Mouse (Mus musculus): ENCODE measurements around the gene Rims3. TPM values are rescaled to one million over a fixed set of nuclear protein-coding genes. Genes with fewer than 3 reads are reported as not detected.

Gene Rims3
- polyA plus RNA-seq, 1 experiment from 2014 or later, result 10.7 TPM

GRCm38 (mm10) chr4:120886131-120886530 is 31.5 kb downstream of the Rims3 start:
- no peaks in the 10 kb centered on the region for H3K27me3 ChIP-seq
- WGBS, result 28% methylated on average over 4 of the region's 4 CpGs
- no peaks in the 10 kb centered on the region for H3K9me3 ChIP-seq
- H3K4me1 ChIP-seq, result peaks cover 33% of the 10 kb centered on the region
- no peak overlapping the region for H3K9ac ChIP-seq (replicated peaks)
- no peak overlapping the region for H3K4me3 ChIP-seq
- ATAC-seq (replicated peaks), result no peak
- no peaks in the 10 kb centered on the region for H3K36me3 ChIP-seq
- H3K27ac ChIP-seq (replicated peaks), result no peak overlapping the region
- H3K4me2 ChIP-seq (replicated peaks), result no peak overlapping the region

- no peak for ATAC-seq (replicated peaks)
- no peak overlapping the region for H3K4me3 ChIP-seq
- H3K9ac ChIP-seq (replicated peaks), result no peak overlapping the region
- no peaks in the 10 kb centered on the region for H3K9me3 ChIP-seq
- no peaks in the 10 kb centered on the region for H3K36me3 ChIP-seq
- 78% methylated on average over 5 of the region's 5 CpGs for WGBS
- peaks cover 28% of the 10 kb centered on the region for H3K4me1 ChIP-seq
- H3K27ac ChIP-seq (replicated peaks), result no peak overlapping the region
- no peak overlapping the region for H3K4me2 ChIP-seq (replicated peaks)
- H3K27me3 ChIP-seq, result no peaks in the 10 kb centered on the region
Measured at GRCm38 (mm10) chr4:120886811-120887210, 32.2 kb downstream of the Rims3 start.

- WGBS, result 27% methylated on average over 8 of the region's 8 CpGs
- Histone ChIP-seq H3K9ac (replicated peaks) (no peak overlapping the region), H3K4me2 (replicated peaks) (no peak overlapping the region), H3K9me3 (no peaks in the 10 kb centered on the region), H3K4me1 (peaks cover 20% of the 10 kb centered on the region), H3K36me3 (no peaks in the 10 kb centered on the region), H3K27me3 (no peaks in the 10 kb centered on the region), H3K4me3 (no peak overlapping the region), H3K27ac (replicated peaks) (no peak overlapping the region)
- ATAC-seq (replicated peaks), result no peak
Measured at GRCm38 (mm10) chr4:120887381-120888112, 32.9 kb downstream of the Rims3 start.

- H3K4me3 ChIP-seq, result no peak overlapping the region
- no peak overlapping the region for H3K27ac ChIP-seq (replicated peaks)
- no peaks in the 10 kb centered on the region for H3K9me3 ChIP-seq
- H3K4me1 ChIP-seq, result peaks cover 13% of the 10 kb centered on the region
- H3K9ac ChIP-seq (replicated peaks), result no peak overlapping the region
- H3K36me3 ChIP-seq, result no peaks in the 10 kb centered on the region
- WGBS, result 81% methylated on average over 8 of the region's 8 CpGs
- H3K4me2 ChIP-seq (replicated peaks), result no peak overlapping the region
- no peaks in the 10 kb centered on the region for H3K27me3 ChIP-seq
- ATAC-seq (replicated peaks), result no peak
Measured at GRCm38 (mm10) chr4:120888884-120889283, 34.3 kb downstream of the Rims3 start.

GRCm38 (mm10) chr4:120890754-120891440 is 36.3 kb downstream of the Rims3 start:
- Histone ChIP-seq H3K36me3 (no peaks in the 10 kb centered on the region), H3K9ac (replicated peaks) (no peak overlapping the region), H3K4me2 (replicated peaks) (no peak overlapping the region), H3K27me3 (no peaks in the 10 kb centered on the region), H3K4me1 (peaks cover 4% of the 10 kb centered on the region), H3K4me3 (no peak overlapping the region), H3K27ac (replicated peaks) (no peak overlapping the region), H3K9me3 (no peaks in the 10 kb centered on the region)
- no peak for ATAC-seq (replicated peaks)
- 57% methylated on average over 11 of the region's 11 CpGs for WGBS

- Histone ChIP-seq H3K27me3 (no peaks in the 10 kb centered on the region), H3K9me3 (no peaks in the 10 kb centered on the region), H3K4me2 (replicated peaks) (no peak overlapping the region), H3K4me1 (no peaks in the 10 kb centered on the region), H3K36me3 (no peaks in the 10 kb centered on the region), H3K4me3 (no peak overlapping the region), H3K27ac (replicated peaks) (no peak overlapping the region), H3K9ac (replicated peaks) (no peak overlapping the region)
- no peak for ATAC-seq (replicated peaks)
Measured at GRCm38 (mm10) chr4:120891960-120892359, 37.3 kb downstream of the Rims3 start.

GRCm38 (mm10) chr4:120892516-120892915 is 37.9 kb downstream of the Rims3 start:
- no peaks in the 10 kb centered on the region for H3K9me3 ChIP-seq
- H3K36me3 ChIP-seq, result no peaks in the 10 kb centered on the region
- 82% methylated on average over 1 of the region's 1 CpGs for WGBS
- H3K4me2 ChIP-seq (replicated peaks), result no peak overlapping the region
- no peak overlapping the region for H3K27ac ChIP-seq (replicated peaks)
- H3K4me1 ChIP-seq, result no peaks in the 10 kb centered on the region
- no peak for ATAC-seq (replicated peaks)
- no peak overlapping the region for H3K4me3 ChIP-seq
- H3K9ac ChIP-seq (replicated peaks), result no peak overlapping the region
- no peaks in the 10 kb centered on the region for H3K27me3 ChIP-seq

- no peaks in the 10 kb centered on the region for H3K27me3 ChIP-seq
- H3K4me3 ChIP-seq, result no peak overlapping the region
- WGBS, result 83% methylated on average over 11 of the region's 11 CpGs
- no peaks in the 10 kb centered on the region for H3K9me3 ChIP-seq
- no peaks in the 10 kb centered on the region for H3K4me1 ChIP-seq
- no peak overlapping the region for H3K27ac ChIP-seq (replicated peaks)
- H3K36me3 ChIP-seq, result no peaks in the 10 kb centered on the region
- no peak for ATAC-seq (replicated peaks)
- no peak overlapping the region for H3K4me2 ChIP-seq (replicated peaks)
- H3K9ac ChIP-seq (replicated peaks), result no peak overlapping the region
Measured at GRCm38 (mm10) chr4:120893656-120894401, 39.2 kb downstream of the Rims3 start.

- 80% methylated on average over 11 of the region's 11 CpGs for WGBS
- no peak overlapping the region for H3K4me2 ChIP-seq (replicated peaks)
- ATAC-seq (replicated peaks), result no peak
- no peaks in the 10 kb centered on the region for H3K36me3 ChIP-seq
- no peaks in the 10 kb centered on the region for H3K9me3 ChIP-seq
- no peaks in the 10 kb centered on the region for H3K27me3 ChIP-seq
- no peaks in the 10 kb centered on the region for H3K4me1 ChIP-seq
- no peak overlapping the region for H3K9ac ChIP-seq (replicated peaks)
- H3K27ac ChIP-seq (replicated peaks), result no peak overlapping the region
- H3K4me3 ChIP-seq, result no peak overlapping the region
Measured at GRCm38 (mm10) chr4:120894584-120894983, 40.0 kb downstream of the Rims3 start.

GRCm38 (mm10) chr4:120895226-120895625 is 40.6 kb downstream of the Rims3 start:
- Histone ChIP-seq H3K9ac (replicated peaks) (no peak overlapping the region), H3K27ac (replicated peaks) (no peak overlapping the region), H3K27me3 (no peaks in the 10 kb centered on the region), H3K4me1 (no peaks in the 10 kb centered on the region), H3K4me2 (replicated peaks) (no peak overlapping the region), H3K4me3 (no peak overlapping the region), H3K9me3 (no peaks in the 10 kb centered on the region), H3K36me3 (no peaks in the 10 kb centered on the region)
- no peak for ATAC-seq (replicated peaks)
- 67% methylated on average over 7 of the region's 7 CpGs for WGBS

- Histone ChIP-seq H3K9ac (replicated peaks) (no peak overlapping the region), H3K4me3 (no peak overlapping the region), H3K4me2 (replicated peaks) (no peak overlapping the region), H3K4me1 (no peaks in the 10 kb centered on the region), H3K9me3 (no peaks in the 10 kb centered on the region), H3K27ac (replicated peaks) (no peak overlapping the region), H3K36me3 (no peaks in the 10 kb centered on the region), H3K27me3 (no peaks in the 10 kb centered on the region)
- ATAC-seq (replicated peaks), result no peak
- WGBS, result 85% methylated on average over 7 of the region's 7 CpGs
Measured at GRCm38 (mm10) chr4:120895810-120896584, 41.4 kb downstream of the Rims3 start.

GRCm38 (mm10) chr4:120904533-120904932 is 49.9 kb downstream of the Rims3 start:
- H3K4me2 ChIP-seq (replicated peaks), result no peak overlapping the region
- no peak overlapping the region for H3K27ac ChIP-seq (replicated peaks)
- H3K9ac ChIP-seq (replicated peaks), result no peak overlapping the region
- no peaks in the 10 kb centered on the region for H3K27me3 ChIP-seq
- H3K4me3 ChIP-seq, result no peak overlapping the region
- no peaks in the 10 kb centered on the region for H3K4me1 ChIP-seq
- no peaks in the 10 kb centered on the region for H3K9me3 ChIP-seq
- WGBS, result 81% methylated on average over 4 of the region's 4 CpGs
- no peak for ATAC-seq (replicated peaks)
- H3K36me3 ChIP-seq, result no peaks in the 10 kb centered on the region
